Mouse (Mus musculus): Measurements from ENCODE around the gene Amotl1. TPM values are rescaled to one million over a fixed set of nuclear protein-coding genes. Genes with fewer than 3 reads are reported as not detected.

Gene Amotl1
- total RNA-seq, 2 experiments from 2014 or later: 62.2 to 65.4 TPM

DNA sequence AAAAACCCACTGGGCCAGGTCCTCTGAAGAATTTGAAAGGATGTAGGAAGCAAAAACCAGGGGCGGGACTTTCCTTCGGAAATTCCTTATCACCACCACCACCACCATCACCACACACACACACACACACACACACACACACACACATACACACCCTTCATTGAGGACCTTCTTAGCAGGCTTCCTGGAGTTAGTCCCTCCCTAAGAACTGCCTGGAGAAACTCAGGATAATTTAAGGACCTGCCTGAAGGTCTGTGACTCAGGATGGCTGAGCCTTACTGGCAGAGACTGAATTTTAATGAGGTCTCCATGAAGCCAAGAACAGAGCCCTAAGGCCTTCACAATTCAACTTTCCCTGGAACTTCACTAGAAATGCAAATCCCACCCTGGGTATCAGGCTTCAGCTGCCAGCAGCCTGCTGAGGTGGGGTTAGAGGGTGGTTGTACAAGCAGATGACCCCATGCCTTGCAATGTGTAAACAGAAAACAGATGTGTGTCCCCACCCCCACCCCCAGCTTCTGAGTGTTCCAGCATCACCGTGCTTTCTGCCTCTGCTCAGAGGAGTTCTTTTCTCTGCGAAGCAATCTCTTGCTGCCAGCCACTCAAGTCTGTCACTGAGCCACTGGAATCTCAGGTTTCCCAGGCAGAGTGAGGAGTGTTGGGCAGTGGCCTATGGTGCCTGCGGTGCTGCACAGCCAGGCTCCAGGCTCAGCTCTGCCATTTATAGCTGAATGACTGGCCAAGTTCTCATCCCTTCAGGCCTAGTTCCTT lies 2.4 kb downstream of the Amotl1 start:
- DNase-seq: peak in 1 of 2 experiments; percentile 36
- intact Hi-C loops (cut with DNase I): loop anchor here (5.0 kb wide), 2 partner anchors 35 to 65 kb away; no protein-coding TSS in a partner anchor

DNA sequence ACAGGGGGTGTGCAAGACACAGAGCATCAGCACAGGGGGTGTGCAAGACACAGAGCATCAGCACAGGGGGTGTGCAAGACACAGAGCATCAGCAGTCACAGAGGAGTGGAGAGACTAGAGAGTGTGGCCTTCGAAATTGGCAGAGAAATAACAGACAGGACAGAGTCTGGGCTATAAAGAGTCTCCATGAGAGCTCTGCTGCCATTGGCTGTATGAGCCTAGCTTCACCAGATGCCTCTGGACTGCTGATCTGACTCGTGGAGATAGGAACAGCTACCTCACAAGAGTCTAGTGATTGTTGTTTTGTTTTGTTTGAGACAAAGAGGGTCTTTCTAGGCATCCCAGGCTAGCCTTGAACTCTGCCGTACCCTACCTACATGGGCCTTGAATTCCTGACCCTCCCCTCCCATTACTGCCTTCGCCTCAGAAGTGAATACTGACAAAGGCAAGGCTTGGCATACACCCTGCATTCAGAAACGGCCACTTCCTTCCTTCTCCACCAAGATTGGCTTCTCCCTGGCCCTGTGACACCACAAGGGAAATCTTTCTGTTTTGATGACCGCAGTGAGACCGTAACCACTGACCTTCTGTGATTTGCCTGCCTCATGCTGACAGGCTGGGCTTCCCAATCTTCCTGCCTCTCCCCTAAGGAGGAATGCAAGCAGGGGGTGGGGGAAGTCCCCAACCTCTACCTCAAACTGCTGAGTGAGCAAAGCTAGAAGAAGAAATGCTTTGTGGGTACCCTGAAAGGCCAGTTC lies 3.4 kb downstream of the Amotl1 start:
- DNase-seq: peak; percentile 59 to 64
- intact Hi-C loops (cut with DNase I): loop anchor here (5.0 kb wide), 2 partner anchors 34 to 64 kb away; no protein-coding TSS in a partner anchor

- intact Hi-C loops (cut with DNase I): no loop called here
- DNase-seq: no peak
Measured at GRCm38 (mm10) chr9:14636244-14636643, 8.6 kb downstream of the Amotl1 start.

DNA sequence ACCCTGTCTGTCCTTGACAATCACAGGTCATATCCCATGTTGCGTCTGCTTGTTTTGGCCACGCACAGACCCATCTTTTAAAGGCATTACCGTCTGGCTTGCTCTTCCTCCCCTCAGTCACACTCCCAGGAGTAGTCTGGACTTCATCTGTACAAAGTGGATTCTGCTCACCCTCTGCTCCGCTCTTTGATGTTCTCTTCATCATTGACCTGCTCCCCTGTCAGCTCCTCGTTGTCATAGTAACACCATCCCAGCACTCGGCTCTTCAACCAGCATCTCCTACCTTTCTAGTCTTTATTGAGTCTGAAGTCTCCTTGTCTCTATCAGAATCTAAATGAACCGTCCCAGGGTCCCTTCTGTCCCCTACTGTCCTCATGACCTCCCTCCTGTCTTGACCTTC lies 9.3 kb downstream of the Amotl1 start:
- intact Hi-C loops (cut with DNase I): no loop called here

DNA sequence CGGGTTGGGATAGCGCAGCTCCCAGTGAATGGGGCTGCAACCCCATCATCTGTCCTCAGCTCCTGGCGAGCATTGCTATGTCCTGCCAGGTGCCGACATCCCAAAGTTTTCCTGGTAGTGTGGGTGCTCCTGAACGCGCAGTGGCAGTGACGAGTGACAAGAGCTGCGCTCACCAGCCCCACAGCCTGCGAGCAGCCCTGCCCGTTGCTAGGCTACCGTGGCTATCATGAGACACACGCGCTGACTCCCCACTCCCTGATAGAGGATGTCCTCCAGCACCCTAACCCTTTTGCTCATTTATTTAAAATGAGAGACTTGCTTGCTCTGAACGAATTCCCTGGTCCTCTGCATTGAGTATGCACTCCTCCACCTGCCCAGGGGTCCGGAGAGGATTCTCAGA lies 10.7 kb downstream of the Amotl1 start:
- intact Hi-C loops (cut with DNase I): no loop called here
- no peak for DNase-seq

More for the DNA sequence above, 9.3 kb downstream of the Amotl1 start:
- DNase-seq: no peak

DNA sequence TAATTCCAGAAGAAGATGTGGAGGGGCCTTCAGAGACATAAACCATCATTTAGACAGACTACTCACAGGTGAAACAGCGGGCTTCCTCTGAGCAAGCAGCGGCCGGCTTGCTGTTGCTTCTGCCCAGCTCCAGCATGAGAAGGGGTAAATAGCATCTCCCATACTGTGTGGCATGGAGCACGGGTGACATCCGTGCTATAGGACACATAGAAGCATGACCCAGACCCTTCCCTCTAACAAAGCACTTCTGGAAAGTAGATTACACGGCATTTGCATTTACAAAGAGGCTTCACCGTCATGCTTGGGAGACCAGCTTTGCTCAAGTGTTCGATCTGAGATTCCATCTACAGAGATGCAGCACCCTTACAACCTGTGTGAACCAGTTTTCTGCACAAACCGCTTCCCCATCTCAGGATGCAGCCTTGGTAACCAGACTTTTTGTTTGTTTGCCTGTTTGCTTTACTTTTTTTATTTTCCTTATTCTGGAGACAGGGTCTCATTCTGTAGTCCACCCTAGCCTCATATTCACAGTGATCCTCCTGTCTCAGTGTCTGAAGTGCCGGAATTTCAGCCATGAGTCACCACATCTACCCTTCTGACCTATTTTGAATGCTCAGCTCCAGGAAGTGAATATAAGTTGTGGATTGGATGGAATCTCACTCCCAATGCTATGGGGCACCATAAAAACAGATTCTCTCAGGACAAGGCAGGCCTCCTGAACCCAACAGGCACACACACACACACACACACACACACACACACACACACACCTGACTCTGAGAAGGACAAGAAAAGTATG lies 12.3 kb downstream of the Amotl1 start:
- intact Hi-C loops (cut with DNase I): no loop called here
- DNase-seq: no peak

- peak; percentile 49 to 52 for DNase-seq
- intact Hi-C loops (cut with DNase I): no loop called here
Measured at GRCm38 (mm10) chr9:14631729-14632128, 13.1 kb downstream of the Amotl1 start.

DNA sequence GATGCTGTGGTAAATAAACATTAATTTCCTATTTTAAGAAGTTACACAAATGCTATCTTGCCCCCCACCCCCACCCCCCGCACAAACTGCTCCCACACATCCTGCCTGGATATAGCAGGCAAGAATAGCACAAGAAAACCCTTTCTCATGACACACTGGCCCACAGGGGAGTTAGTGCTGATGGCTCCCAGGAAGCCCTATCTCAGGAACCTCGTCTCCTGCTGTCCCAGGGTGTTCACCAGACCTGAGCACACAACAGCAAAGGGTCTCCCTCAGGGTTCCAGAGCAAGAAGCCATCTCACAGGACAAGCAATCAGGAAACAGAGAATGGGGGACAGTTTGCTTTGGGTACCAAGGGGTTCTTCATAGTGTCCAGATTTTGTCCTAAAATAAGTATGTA lies 17.3 kb downstream of the Amotl1 start:
- no peak for DNase-seq
- intact Hi-C loops (cut with DNase I): no loop called here

DNA sequence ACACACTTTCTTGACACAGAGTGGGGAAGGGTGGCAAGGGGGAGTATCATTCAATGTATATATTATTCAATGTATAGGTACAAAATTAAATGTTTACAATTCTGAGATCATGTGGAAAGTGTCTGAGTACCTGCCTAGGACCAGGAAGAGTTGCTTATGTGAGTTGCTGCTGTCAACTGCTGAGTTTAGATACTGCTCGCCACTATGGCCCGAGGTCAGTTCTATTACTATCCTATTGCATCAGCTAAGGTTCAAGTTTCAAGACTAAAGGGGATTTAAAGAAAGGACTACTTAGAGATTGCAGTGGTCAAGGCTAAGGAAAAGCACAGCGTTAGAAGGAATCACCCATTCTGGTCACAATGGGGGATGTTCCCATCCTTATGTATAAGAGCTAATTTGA lies 18.9 kb downstream of the Amotl1 start:
- DNase-seq: no peak
- intact Hi-C loops (cut with DNase I): no loop called here

DNA sequence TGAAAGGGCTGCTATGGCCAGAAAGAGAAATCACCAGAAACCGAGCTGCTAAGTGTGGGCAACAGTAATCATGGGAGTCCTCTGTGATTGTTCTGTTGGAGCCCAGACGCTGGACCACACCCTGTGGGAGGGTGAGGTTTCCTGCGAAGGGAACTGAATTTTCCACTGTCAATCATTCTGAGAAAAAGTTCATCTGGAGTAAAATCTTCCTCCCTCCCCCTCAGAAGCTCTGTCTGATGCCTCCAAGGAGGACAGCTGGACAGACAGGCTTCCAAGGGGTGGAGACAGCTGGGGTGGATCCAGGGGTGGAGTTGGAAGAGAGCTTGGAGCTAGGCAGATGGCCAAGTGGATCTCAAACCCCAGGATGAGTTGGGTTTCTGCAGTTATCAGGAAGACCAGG lies 19.8 kb downstream of the Amotl1 start:
- intact Hi-C loops (cut with DNase I): no loop called here

GRCm38 (mm10) chr9:14623928-14624327 lies 20.9 kb downstream of the Amotl1 start:
- intact Hi-C loops (cut with DNase I): no loop called here
- no peak for DNase-seq

More for the DNA sequence above, 19.8 kb downstream of the Amotl1 start:
- peak; percentile 68 to 76 for DNase-seq

DNA sequence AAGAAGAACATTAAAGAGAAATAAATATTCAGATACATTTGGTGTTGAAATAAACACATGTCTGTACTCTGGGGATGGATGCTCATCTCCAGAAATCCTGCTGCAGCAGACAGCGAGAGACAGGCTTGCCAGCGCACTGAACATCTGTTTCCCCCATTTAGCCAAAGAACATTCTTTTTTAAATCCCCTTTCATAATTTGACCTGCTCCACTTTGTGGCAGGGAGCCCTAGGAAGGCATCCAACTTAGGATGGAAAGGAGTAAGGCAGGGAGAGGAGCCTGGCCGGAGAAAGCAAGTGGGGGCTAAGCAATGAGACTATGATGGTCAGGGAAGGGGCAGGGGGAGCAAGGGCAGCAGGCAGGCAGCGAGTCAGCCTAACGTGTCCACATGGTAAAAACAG lies 21.6 kb downstream of the Amotl1 start:
- intact Hi-C loops (cut with DNase I): no loop called here
- peak; percentile 43 to 48 for DNase-seq

- intact Hi-C loops (cut with DNase I): no loop called here
Measured at GRCm38 (mm10) chr9:14622848-14623247, 22.0 kb downstream of the Amotl1 start.

DNA sequence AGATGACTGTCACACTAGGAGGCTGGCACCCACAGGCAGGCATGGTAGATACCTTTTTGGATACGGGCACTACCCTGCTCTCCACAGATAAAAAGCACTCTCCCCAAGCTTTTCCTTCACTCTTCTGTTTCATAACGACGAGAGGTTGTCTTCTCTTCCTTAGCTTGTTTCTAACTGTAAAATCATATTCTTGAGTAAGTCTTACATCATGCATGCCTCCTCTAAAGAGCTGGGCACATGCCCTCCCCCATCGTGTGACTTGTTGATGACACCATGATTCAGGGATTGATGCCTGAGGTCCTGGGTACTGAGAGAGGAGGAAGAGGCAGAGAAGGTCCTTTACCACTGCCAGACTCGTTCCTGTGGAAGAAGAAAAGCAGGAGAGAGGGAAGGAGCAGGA lies 24.7 kb downstream of the Amotl1 start:
- intact Hi-C loops (cut with DNase I): no loop called here

More at GRCm38 (mm10) chr9:14622848-14623247, 22.0 kb downstream of the Amotl1 start:
- peak in 1 of 2 experiments; percentile 28 for DNase-seq

DNA sequence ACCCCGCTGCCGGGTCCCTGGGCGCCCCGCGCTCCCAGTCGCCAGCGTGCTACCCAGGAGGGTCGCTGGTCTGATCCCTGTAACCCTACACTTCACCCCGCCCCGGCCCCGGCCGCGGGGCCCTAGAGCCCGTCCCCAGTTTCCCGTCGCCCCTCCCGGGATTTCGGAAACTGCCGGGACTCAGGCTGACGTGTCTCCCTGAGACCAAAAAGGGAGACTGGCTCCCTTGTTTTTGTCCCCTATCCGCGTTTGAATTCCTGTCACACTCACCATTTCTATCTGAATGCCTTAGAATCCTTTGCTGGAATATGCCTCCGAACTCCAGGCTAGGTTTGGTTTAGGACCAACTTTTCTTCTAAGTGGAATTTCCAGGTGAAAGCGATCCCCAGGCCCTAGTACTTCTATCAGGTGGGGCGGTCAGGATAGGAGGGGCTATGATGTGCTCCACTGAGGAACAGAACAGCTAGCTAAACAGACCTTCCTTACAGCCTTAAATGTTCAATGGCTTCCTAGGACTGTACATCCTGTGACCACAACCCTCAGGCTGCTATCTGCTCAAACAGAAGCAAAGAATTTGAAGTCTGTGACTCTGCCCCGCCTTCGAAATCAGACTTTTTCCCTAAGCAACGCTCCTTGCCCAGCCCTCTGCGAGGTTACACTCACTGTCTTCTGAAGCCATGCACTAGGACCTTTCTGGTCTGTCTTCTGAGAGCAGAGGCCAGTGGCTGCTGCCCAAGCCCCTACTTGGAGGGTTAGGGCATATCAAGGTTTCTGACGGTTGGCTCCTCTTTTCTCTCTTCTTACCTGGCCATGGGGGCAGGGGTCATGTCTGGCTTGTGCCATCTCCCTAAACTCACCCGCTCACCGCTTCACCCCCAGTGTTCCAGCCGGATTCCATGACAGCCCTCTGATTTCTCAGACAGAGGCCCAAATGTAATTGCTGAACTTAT lies 29.6 kb downstream of the Amotl1 start:
- intact Hi-C loops (cut with DNase I): loop anchor here (5.0 kb wide), 1 partner anchor 93 kb away; no protein-coding TSS in a partner anchor
- DNase-seq: peak in 1 of 2 experiments; percentile 79

More for the DNA sequence above, 24.7 kb downstream of the Amotl1 start:
- no peak for DNase-seq

DNA sequence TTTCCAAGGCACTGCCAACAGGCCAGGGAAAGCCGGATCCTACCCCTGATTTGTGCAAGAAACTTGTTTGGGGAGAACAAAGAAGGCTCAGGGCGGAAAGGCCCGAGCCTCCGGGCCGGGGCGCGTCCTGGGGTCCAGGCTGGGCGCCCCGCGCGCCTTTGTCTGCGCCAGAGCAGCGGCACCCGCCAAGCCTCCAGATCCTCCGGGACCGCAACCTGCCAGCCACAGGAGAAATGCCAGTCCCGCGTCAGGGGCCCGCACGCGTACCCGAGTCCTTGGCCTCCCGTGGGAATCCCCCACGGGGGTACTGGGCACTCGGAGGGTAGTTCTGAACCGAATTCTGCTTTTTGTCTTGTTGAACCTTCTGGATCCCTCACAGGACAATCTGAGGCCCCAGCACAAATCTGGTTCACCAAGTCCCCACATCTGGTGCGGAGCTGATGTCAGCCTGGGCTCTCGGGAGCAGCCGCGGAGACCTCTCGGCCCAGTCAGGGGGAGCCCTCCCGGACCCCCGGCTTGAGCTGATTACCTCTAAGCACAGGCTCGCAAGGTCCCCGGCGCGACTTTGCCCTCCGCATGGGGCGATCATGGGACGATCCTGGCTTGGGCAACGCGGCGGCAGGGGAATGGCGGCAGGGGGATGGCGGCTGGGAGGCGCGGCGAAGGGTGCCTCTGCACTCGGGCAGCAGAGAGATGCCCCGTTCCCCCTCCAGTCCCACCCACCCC lies 30.5 kb downstream of the Amotl1 start:
- peak; percentile 67 to 76 for DNase-seq
- intact Hi-C loops (cut with DNase I): loop anchor here (5.0 kb wide), 1 partner anchor 92 kb away; no protein-coding TSS in a partner anchor

DNA sequence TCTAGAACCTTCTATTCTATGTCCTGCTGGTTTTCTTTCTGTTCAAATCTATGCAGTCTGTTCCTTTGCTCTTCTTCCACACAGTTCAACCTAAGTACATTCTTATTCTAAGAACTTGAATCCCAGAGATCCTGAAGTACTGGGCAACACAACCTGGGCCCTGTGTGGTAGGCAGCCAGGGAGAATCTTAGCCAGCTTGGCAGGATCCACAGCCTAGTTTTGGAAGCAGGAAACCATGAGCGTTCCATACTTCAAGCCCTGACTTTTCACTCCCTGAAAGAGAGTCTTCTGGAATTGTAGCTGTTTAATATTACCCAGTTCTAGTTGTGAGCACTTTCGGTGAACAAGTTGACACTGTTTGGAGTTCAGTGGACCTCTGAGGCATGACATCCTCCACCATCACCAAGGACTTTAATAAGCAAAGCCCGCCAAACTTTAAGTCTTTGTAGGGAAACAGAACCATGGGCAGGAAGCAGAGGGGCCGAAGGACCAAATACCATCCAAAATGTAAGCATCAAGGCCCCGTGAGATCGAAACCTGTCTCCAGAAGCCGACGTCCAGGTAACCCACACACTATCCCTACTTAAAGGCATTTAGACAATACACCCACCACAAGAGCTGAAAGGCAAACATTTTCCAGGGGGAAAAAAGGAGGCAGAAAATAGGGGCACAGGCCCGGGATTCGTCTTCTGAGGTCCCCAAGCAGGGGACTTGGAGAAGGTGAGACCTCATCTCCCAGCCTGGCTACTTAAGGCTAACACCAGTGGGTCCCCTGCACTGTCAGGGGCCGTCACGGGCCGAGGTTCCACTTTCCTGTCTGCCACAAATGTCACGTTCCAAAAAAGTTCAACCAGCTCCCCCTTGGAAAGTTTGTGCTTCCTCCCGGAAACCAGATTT lies 31.3 kb downstream of the Amotl1 start:
- intact Hi-C loops (cut with DNase I): loop anchor here (5.0 kb wide), 1 partner anchor 91 kb away; no protein-coding TSS in a partner anchor
- DNase-seq: no peak

GRCm38 (mm10) chr9:14612588-14612987 lies 32.3 kb downstream of the Amotl1 start:
- intact Hi-C loops (cut with DNase I): loop anchor here (5.0 kb wide), 1 partner anchor 90 kb away; no protein-coding TSS in a partner anchor
- DNase-seq: no peak
